Mouse (Mus musculus): ENCODE data around the gene Cuta.
"Not testable (repeated sequence)": the region's sequence is repeated elsewhere in the genome, so short reads cannot be mapped to it uniquely, and the experiment has no call there.

Cuta gene

DNA sequence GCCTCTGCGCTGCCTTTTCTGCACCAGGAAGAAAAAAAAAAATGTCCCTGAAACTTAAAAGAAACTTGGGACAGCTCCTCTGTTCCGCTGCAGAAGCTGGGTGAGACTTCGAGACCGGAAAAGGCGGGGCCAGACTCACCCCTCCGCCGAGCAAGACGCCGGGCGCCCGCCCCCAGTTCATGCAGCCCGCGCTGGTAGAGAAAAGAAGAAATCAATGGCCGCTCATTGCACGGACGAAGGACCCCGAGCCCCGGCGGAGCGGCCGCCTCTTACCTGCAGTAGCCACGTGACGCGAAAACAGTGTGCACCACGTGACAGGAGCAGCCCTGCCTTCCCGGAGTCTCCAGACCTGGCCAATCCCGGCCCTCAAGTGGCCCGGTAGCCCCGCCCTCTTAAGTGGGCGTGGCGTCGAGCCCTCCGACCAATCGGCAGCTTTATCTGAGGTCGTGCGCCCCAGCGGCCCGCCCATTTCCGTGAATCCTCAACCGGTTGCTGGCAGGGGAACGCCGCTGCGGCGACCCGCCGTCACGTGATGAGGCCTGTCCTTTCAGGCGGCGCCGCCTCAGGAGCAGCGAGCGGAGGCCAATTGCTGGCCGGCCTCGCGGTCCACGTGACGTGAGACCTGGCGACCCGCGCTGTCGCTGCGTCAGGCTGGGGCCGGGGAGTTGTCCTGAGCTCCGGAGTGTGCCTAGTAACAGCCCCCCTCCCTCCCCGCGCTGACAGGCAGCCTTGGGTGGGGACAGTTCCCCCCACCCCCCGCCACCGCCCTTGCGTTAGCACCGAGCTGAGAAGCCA lies at the start of gene Cuta:
Cuta (minus strand) TSS at position 392 of the 795 bp plus-strand sequence.
- peak; percentile 99 for DNase-seq

DNA sequence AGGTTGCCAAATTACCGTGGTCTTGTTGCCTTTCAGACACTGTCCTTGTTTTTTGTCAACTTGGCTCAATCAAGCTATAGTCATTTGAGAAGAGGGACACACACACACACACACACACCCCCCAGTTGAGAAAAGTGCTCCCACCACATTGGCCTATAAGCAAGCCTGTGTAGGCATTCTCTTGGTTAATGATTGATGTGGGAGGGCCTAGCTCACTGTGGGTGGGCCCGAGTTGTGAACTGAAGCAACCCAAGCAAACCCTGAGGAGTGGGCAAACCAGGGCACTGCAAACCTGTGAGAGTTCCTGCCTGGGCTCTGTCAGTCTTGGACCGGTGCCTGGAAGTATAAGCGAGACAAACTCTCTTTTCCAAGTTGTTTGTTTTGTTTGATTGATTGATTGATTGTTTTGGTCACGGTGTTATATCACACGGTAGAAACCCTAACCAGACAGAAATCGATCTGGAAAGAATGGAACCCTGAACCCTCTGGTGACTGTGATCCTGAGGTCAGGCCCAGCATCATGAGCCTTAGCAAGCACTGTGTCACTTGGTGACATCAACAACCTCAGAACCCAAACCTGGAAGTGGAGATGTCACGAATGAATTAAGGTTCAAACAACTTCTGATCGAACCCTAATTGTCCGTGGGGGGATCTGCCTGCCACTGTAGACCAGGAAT lies 46.3 kb upstream of the Cuta start:
- no peak for DNase-seq

DNA sequence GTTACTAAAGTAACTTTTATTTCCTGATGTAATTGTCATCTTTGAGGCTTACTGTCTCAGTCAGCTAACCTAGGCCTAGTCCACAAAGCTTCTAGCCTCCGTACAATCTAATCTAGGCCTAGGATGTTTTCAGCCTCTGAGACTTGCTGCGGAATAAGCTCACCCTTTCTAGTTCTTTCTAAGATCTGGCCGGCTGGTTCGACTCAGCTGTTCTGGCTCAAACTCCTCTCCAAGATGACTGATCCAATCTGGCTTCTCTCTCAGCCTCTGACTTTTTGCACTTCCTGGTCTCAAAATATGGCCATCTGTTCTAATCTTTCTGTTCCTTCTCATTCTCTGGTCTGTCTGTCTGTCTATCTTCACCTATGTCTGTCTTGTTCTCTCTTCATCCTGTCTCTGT lies 44.0 kb upstream of the Cuta start:
- no peak for DNase-seq

DNA sequence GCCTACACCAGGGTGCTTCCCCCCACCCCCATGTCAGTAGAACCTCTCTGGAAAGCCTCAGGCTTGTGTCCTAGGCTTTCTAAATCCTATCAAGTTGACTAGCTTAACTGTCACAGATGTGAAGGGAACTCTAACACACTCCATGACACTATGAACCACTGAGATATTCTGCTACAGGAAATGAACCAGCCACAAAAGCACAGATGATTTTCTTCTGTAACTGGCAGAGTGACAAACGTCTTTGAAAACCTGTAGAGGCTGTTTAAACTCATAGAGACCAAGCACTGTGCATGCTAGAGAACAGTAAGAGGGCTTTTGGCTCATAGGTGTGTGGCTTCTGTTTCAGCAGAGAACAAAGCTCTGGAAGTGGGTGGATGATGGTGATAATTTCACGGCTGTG lies 41.7 kb upstream of the Cuta start:
- no peak for DNase-seq

DNA sequence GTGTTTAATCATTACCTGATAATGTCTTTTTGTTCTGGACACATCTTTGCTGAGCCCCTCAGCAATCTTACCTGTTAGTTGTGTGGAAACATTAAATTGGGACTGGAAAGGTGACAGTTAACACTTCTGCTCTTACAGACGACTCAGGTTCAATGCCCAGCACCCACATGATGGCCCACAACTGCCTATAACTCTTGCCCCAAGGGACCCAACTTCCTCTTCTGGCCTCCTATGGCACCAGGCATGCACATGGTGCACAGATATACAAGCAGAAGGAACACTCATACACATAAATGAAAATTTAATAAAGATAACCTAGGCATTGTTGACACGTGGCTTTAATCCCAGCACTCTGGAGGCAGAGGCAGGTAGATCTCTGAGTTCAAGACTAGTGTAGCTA lies 40.1 kb upstream of the Cuta start:
- no peak for DNase-seq

DNA sequence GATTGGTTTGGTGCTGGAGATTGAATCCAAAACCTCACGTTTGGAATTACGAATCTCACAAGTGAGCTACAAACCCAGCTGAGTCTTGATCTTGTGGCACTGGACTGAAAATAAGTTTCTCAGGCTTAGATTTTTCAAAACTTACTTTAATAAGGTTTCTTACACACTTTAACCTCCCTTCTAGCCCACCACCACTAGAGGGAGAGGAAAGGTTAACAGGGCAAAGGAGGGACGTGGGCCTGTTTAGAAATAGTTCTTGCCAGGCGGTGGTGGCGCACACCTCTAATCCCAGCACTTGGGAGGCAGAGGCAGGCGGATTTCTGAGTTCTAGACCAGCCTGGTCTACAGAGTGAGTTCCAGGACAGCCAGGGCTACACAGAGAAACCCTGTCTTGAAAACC lies 38.0 kb upstream of the Cuta start:
- DNase-seq, result not testable (repeated sequence)

DNA sequence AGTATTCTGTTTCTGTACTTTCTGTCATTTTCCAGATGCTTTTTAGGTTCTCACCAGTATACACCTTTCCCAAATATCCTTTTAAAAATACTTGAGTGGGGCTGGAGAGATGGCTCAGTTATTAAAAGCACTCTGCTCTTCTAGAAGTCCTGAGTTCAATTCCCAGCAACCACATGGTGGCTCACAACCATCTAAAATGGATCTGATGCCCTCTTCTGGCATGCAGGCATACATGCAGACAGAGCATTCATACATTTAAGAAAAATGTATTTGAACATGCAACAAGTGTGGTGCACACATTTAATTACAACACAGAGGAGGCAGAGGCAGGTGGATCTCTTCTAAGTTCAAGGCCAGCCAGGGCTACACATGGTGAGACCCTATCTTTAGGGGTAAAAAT lies 36.0 kb upstream of the Cuta start:
- DNase-seq, result no peak

DNA sequence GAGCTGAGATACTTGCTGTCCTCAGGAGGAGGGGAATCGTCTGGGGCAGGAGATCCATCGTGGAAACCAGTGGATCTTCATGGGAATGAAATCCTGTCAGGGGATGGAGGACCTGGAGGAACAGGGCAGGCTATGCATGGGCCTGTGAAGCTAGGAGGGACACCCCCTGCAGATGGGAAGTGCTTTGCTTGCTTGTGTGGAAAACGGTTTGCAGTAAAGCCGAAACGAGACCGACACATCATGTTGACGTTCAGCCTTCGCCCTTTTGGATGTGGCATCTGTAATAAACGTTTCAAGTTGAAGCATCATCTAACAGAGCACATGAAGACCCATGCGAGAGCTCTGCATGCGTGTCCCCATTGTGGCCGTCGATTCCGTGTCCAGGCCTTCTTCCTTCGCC lies 35.2 kb upstream of the Cuta start:
- no peak for DNase-seq

DNA sequence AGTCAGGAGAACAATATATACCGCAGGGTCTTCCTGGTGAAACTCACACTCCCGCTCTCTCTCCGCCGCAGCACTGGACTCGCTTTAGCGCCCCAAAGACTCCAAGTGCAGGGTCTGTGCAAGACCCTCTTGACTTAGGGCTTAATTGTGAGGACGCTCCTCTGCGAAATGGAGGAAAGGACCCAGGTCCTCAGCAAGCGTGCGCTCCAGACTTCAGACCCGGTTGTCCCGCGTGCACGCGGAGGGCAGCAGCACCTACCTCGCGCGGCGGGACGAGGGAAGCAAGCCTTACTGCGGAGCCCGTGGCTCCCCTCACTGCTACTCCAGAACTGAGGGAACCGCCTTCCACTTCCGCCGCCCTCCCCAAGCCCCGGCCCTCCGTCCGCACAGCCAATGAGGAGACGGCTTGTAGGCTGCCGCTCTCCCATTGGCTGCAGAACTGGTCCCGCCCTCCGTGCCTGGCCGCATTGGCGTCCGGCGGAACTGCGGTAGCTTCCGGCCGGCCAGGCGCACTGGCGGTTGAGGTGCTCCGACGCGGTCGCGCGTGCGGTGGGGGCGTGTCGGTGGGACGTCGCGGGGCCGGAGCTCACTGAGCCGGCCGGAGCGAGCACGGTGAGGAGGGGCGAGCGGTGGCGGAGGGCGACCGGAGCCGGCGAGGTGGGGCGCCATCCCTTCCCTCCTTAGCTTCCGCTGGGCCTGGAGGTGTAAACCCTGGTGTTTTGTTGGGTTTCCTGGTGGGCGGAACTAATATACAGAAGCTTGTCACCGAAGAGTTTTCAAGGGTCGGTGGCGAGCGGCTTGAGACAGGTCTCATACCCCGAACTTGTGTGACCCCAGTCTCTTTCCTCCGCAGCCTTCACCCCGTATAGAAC lies 33.6 kb upstream of the Cuta start, which contains the start of gene Zbtb9:
Zbtb9 (plus strand) TSS at position 465 of the 872 bp plus-strand sequence.
- peak; percentile 96 for DNase-seq

DNA sequence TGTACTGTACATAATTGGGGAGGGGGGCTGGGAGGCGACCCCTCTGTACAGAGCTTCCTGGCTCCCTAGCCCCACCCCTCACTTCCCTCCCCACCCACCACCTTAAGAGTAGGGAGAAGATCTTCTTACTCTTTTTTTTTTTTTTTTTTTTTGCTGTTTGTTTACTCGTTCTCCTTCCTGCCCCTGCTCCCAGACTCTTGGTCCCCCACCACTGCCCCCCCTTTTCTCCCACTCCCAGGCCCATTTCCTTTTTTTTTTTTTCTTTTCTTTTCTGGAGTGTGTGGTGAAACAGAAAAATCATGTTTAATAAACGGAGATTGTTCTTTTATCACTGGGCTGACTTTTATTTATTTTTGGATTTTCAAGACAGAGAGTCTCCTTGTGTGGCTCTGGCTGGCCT lies 32.7 kb upstream of the Cuta start:
- DNase-seq, result no peak

DNA sequence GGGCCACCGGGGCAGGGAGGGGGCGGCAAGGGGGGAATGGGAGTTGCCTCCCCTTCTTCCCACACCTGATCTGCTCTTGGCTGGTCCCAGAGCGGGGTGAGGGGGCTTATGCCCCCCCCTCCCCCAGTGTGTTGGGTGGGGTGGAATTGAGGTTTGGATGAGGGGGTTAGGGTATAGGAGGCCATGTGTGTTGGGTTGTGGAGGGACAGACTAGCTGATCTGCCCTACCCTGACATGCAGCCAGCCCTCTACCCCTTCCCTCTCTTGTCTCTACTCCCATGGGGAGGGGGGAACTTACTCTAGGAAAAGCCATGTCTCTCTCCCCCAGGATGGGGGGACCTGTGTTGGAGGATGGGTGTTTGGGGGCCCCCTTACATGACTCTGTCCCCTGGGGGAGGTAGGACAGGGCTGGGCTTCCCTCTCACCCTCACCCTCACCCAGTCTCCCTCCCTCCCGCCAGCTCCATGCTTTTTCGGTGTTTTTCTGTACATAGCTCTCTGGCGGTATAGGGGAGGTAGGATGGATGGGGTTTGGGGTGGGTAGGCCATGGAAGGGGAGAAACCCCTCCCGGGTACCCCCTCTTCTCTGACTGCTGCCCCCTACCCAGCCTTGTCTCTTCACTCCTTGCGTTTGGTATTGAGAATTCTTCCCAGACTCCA lies 32.0 kb upstream of the Cuta start:
- DNase-seq, result no peak

DNA sequence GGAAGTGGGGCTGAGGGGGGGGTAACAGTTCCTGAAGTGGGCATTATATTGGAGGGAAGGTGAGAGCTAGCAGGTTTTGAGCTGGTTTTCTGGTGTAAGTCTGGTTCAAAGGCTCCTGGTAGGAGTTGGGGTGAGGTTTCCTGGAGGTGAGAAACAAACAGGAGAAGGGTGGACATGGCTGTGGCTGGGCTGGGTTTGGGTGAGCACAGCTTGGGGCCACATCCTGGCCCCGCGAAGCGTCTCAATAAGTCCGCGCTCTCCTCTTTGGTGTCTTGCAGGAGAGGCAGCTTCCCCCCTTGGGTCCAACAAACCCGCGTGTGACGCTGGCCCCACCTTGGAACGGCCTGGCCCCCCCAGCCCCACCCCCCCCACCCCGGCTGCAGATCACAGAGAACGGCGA lies 30.9 kb upstream of the Cuta start:
- no peak for DNase-seq

DNA sequence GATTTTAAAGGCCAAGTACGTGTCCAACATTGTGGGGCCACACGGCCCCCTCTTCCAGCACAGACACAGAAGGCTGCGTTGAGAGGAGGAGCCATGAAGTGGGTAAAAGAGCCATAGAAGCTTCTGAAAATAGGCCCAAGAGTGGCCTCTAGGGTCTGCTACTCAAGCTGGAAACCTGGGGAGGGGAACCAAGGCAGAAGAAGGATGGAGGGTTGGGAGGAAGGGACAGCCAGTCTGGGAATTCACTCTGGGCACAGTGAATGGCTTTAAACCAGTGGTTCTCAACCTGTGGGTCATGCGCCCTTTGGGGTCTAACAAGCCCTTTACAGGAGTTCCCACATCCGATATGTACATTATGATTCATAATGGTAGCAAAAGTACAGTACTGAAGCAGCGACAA lies 29.9 kb upstream of the Cuta start:
- no peak for DNase-seq

DNA sequence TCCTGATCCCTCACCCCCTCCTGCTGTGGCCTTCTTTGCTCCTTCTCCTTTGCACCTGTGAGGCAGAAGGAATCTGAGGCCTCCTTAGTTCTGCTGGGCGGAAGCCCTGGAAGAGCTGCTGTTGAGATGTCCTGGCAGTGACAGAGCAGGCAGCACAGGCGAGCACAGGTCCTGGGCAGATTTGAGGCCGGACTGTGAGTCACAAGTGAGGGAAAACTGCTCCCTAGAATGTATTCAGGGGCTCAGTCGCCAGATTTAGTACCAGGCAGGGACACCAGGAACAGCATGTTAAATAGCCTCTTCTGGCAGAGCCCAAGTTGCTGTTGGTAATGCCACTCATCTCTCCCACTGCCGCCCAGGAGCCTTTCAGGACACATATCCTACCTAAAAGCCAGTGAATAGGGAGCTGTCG lies 28.8 kb upstream of the Cuta start:
- no peak for DNase-seq

DNA sequence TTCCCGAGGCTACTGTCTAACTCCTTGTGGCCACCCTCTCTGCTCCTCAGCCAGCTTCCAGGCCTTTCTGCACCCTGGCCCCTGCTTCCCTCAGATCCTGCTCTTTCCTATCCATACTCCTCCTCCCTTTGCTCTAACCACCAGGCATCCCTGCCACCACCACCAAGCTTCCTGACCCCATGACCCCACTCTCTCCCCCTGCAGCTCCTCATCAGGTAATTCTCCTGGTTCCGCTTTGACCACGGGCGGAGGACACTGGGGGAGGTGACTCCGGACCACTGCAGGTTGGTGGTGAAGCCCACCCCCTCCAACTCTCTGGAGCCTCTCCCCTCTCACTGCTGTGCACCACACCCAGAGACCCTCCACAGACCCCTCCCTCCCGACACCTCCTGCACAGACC lies 28.1 kb upstream of the Cuta start:
- DNase-seq, result no peak

DNA sequence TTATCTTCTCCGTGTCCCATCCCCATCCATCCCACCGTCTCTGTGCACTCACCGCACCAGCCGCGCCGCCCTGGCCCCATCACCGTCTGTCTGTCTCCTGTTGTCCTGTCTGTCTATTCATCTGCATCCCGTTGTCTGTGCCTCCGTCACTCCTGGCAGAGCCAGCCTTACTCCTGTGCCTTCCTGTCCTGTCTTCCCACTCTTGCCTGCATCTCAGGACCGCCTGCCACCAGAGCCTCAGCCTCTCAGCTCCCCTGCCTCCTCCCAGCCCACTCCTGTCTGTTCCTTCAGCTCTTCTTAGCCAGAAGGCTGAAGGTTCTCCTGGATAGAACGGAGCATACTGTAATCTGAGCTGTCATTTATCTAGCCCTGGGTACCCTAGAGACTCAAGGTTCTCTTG lies 27.6 kb upstream of the Cuta start:
- no peak for DNase-seq

DNA sequence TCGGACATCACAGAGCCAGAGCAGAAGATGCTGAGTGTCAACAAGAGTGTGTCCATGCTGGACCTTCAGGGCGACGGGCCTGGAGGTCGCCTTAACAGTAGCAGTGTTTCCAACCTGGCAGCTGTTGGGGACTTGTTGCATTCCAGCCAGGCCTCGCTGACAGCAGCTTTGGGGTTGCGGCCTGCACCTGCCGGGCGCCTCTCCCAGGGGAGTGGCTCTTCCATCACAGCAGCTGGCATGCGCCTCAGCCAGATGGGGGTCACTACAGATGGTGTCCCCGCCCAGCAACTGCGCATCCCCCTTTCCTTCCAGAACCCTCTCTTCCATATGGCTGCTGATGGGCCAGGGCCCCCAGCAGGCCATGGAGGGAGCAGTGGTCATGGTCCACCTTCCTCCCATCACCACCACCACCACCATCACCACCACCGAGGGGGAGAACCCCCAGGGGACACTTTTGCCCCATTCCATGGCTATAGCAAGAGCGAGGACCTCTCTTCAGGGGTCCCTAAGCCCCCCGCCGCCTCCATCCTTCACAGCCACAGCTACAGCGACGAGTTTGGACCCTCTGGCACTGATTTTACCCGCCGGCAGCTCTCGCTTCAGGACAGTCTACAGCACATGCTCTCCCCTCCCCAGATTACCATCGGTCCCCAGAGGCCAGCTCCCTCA lies 22.3 kb upstream of the Cuta start:
- no peak for DNase-seq

DNA sequence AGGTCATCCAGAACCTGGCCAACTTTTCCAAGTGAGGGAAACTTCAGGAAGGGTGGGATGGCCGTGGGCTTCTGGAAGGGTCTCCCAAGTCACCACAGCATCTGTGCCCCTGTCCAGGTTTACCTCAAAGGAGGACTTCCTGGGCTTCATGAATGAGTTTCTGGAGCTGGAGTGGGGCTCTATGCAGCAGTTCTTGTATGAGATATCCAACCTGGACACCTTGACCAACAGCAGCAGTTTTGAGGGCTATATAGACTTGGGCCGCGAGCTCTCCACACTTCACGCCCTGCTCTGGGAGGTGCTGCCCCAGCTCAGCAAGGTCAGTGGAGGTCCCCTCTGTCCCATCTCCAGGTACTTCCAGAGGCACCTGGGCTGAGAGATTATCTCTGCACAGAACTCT lies 20.4 kb upstream of the Cuta start:
- no peak for DNase-seq

DNA sequence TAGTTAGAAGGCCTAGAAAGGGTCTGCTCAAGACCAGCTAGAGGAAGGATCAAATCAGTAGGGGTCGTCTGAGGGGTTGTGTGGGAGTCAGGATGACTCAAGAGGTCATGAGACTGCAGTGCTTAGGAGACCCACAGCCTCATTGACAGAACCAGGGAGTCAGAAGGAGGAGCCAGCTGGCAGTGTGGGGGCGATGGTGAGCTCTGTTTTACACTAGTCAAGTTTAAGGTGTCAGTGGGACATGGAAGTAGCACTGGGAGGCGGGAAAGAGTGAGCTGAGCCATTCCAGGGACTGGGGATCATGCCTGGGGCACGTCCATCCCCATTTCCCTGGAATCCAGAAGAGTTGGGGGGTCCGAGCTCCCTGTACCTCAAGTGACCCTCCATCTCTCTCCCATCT lies 19.5 kb upstream of the Cuta start:
- no peak for DNase-seq

DNA sequence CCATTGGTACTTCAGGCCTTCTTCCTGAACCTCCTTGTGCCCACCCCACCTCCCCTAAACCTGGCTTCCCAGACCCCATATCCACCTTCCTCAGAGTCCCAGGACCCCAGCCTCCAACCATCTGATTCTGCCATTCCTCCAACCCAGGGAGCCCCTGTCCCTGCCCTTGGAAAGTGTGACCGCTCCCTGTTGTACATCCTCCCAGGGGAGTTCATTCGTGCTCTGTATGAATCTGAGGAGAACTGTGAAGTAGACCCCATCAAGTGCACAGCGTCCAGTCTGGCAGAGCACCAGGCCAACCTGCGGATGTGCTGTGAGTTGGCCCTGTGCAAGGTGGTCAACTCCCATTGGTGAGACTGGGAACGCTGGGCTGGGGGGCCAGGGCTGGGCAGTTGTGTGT lies 18.5 kb upstream of the Cuta start:
- no peak for DNase-seq

DNA sequence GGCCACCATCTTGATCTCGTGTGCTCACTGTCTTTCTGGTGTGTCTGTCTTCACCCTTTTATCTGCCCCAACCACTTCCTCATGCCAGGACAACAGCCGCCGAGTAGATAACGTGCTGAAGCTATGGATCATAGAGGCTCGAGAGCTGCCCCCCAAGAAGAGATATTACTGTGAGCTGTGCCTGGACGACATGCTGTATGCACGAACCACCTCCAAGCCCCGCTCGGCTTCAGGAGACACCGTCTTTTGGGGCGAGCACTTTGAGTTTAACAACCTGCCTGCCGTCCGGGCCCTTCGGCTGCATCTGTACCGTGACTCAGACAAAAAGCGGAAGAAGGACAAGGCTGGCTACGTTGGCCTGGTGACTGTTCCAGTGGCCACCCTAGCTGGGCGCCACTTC lies 17.5 kb upstream of the Cuta start:
- DNase-seq, result no peak

DNA sequence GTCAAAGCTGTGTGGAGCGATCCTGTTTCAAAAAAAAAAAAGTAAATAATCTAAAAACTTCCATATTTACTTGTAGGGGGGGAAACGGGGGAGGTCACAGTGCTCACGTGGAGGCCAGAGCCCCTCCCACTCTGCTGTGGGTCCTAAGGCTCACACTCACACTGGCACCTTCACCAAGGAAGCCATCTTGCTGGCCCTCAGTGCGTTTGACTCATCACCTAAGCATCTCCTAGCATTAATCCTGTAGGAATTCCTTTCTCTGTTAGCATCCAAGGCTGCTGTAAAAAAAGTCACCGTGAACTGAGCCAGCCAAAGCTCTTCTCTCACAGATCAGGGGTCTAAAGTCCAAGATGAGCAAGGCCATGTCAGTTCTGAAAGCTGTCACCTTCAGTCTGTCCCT lies 16.9 kb upstream of the Cuta start:
- no peak for DNase-seq

DNA sequence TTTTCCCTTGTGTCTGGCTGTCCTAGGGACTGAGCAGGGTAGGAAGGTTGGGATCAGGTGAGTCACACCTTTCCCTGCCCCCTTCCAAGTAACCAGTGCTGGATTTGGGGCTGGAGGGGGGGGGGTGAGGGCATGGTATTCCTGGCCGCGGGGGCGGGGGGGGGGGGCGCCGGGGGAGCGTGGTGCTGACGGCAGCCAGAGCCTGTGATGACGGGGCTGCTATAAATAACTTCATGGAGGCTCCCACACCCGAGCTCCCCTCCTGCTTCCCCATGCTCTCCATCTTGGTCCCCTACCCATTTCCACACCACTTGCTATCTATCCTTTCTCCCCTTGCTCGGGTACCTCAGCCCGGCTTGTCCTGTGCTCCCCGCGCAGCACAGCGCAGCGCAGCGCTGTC lies 14.4 kb upstream of the Cuta start:
- DNase-seq, result no peak

All from lung, postnatal 14 days (tissue).